Mouse (Mus musculus): ENCODE results near the gene Serpina3m.
"Not testable (repeated sequence)": the region's sequence is repeated elsewhere in the genome, so short reads cannot be mapped to it uniquely, and the experiment has no call there.

Gene Serpina3m

GRCm38 (mm10) chr12:104338705-104339104, 419 bp downstream of the Serpina3m start:
- Histone ChIP-seq H3K36me3 (ENCODE audit: insufficient read depth, low read length) (no peaks in the 10 kb centered on the region), H3K4me3 (replicated peaks; ENCODE audit: low read length) (no peak overlapping the region), H3K9me3 (ENCODE audit: low read length) (no peaks in the 10 kb centered on the region), H3K4me1 (replicated peaks; ENCODE audit: low read depth, low read length) (no peaks in the 10 kb centered on the region), H3K27me3 (ENCODE audit: insufficient read depth, low read length) (no peaks in the 10 kb centered on the region)
- no peak for TF ChIP-seq NANOG (IDR thresholded peaks at IDR 0.05; ENCODE audit: borderline replicate concordance, low read length)
- TF ChIP-seq CTCF (conservative IDR thresholded peaks at IDR 0.05; ENCODE audit: low read length) = no peak
- no peak for TF ChIP-seq POU5F1 (IDR thresholded peaks at IDR 0.05; ENCODE audit: borderline replicate concordance, low read length)

DNA sequence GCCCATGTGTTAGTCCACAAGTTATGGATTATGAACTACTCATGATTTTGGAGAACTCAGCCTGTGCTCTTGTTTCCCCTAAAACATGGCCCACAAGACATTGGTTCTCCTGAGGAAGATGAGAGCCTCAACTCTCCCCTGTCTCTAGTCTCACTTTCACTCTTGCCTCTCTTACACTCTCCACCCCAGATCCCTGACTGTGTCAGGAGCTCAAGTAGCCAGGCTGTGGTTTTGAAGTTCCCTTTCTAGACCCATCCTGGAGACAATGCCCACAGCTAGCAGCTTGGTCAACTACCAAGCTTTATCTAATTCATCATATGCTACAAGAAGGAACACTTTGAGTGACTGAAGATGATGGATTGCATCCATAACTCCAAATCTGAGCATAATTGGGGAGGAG, 4.2 kb downstream of the Serpina3m start:
- not testable (repeated sequence) for H3K9me3 ChIP-seq (ENCODE audit: low read length); H3K36me3 ChIP-seq (ENCODE audit: insufficient read depth, low read length); H3K4me1 ChIP-seq (replicated peaks; ENCODE audit: low read depth, low read length); H3K4me3 ChIP-seq (replicated peaks; ENCODE audit: low read length); H3K27me3 ChIP-seq (ENCODE audit: insufficient read depth, low read length)

DNA sequence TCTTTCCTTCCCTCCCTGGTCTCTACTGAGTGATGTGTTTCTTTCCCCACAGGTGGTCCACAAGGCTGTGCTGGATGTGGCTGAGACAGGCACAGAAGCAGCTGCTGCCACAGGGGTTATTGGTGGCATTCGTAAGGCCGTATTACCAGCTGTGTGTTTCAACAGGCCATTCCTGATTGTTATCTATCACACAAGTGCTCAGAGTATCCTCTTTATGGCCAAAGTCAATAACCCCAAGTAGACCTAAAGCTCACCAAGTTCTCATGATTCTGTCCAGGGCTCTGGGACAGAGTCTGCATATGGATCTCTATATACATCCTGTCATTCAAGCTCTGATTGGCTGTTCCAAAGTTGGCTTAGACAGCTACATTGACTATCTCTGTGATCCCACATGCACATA, 6.9 kb downstream of the Serpina3m start:
- Histone ChIP-seq H3K4me1 (replicated peaks; ENCODE audit: low read depth, low read length) (no peaks in the 10 kb centered on the region), H3K4me3 (replicated peaks; ENCODE audit: low read length) (no peak overlapping the region), H3K27me3 (ENCODE audit: insufficient read depth, low read length) (no peaks in the 10 kb centered on the region), H3K36me3 (ENCODE audit: insufficient read depth, low read length) (no peaks in the 10 kb centered on the region), H3K9me3 (ENCODE audit: low read length) (no peaks in the 10 kb centered on the region)
- TF ChIP-seq CTCF (conservative IDR thresholded peaks at IDR 0.05; ENCODE audit: low read length) = no peak
- TF ChIP-seq POU5F1 (IDR thresholded peaks at IDR 0.05; ENCODE audit: borderline replicate concordance, low read length) = no peak
- no peak for TF ChIP-seq NANOG (IDR thresholded peaks at IDR 0.05; ENCODE audit: borderline replicate concordance, low read length)

GRCm38 (mm10) chr12:104345707-104346106, 7.4 kb downstream of the Serpina3m start:
- Histone ChIP-seq H3K27me3 (ENCODE audit: insufficient read depth, low read length) (no peaks in the 10 kb centered on the region), H3K4me3 (replicated peaks; ENCODE audit: low read length) (no peak overlapping the region), H3K9me3 (ENCODE audit: low read length) (no peaks in the 10 kb centered on the region), H3K36me3 (ENCODE audit: insufficient read depth, low read length) (no peaks in the 10 kb centered on the region), H3K4me1 (replicated peaks; ENCODE audit: low read depth, low read length) (no peaks in the 10 kb centered on the region)
- TF ChIP-seq CTCF (conservative IDR thresholded peaks at IDR 0.05; ENCODE audit: low read length) (no peak), NANOG (IDR thresholded peaks at IDR 0.05; ENCODE audit: borderline replicate concordance, low read length) (no peak), POU5F1 (IDR thresholded peaks at IDR 0.05; ENCODE audit: borderline replicate concordance, low read length) (no peak)

GRCm38 (mm10) chr12:104347091-104347490, 8.8 kb downstream of the Serpina3m start:
- H3K27me3 ChIP-seq (ENCODE audit: insufficient read depth, low read length) = no peaks in the 10 kb centered on the region
- H3K4me1 ChIP-seq (replicated peaks; ENCODE audit: low read depth, low read length) = no peaks in the 10 kb centered on the region
- H3K36me3 ChIP-seq (ENCODE audit: insufficient read depth, low read length) = no peaks in the 10 kb centered on the region
- H3K4me3 ChIP-seq (replicated peaks; ENCODE audit: low read length) = no peak overlapping the region
- no peaks in the 10 kb centered on the region for H3K9me3 ChIP-seq (ENCODE audit: low read length)
- no peak for TF ChIP-seq NANOG (IDR thresholded peaks at IDR 0.05; ENCODE audit: borderline replicate concordance, low read length)
- no peak for TF ChIP-seq CTCF (conservative IDR thresholded peaks at IDR 0.05; ENCODE audit: low read length)
- TF ChIP-seq POU5F1 (IDR thresholded peaks at IDR 0.05; ENCODE audit: borderline replicate concordance, low read length) = no peak

DNA sequence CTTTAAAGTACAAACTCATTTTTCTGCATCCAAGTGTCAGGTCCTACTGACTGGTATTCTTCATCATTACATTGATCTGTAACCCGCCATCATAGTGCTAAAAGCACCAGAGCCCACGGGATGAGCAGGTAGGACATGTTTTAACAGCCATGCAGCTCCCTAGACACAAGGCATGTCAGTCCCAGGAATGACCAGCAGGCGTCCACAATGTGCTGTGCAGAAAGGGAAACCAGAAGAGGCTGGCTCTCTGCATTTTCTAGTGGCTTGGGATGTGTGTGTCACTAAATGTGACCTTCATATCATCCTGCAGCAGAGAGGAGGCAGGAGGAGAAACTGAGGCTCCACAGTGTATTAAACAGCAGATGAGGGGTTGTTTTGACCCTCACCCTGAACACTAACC, 13.5 kb downstream of the Serpina3m start:
- peak; percentile 33 for TF ChIP-seq CTCF (conservative IDR thresholded peaks at IDR 0.05; ENCODE audit: low read length)
- not testable (repeated sequence) for H3K36me3 ChIP-seq (ENCODE audit: insufficient read depth, low read length); H3K9me3 ChIP-seq (ENCODE audit: low read length); H3K27me3 ChIP-seq (ENCODE audit: insufficient read depth, low read length); H3K4me3 ChIP-seq (replicated peaks; ENCODE audit: low read length); H3K4me1 ChIP-seq (replicated peaks; ENCODE audit: low read depth, low read length)

DNA sequence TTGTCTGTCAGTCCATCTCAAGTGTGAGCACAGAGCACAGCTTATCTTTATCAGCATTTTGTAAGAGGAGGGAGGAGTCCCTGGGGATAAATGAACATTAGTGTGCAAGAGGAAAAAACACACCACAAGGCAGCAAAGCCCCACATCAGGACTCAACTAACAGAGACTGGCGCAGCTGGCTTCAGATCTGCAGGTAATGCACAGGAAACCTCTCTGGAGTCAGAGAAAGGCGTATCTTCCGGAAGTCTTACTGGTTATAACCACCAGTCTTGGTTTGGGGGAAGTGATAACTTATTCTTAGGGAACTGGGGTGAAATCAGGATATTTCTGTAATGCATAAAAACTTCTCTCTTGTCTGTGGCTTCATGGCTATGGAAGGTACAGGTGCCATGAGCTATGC, 17.7 kb downstream of the Serpina3m start:
- Histone ChIP-seq H3K4me1 (replicated peaks; ENCODE audit: low read depth, low read length) (no peaks in the 10 kb centered on the region), H3K27me3 (ENCODE audit: insufficient read depth, low read length) (no peaks in the 10 kb centered on the region), H3K36me3 (ENCODE audit: insufficient read depth, low read length) (no peaks in the 10 kb centered on the region), H3K4me3 (replicated peaks; ENCODE audit: low read length) (no peak overlapping the region), H3K9me3 (ENCODE audit: low read length) (no peaks in the 10 kb centered on the region)
- TF ChIP-seq CTCF (conservative IDR thresholded peaks at IDR 0.05; ENCODE audit: low read length) (no peak), NANOG (IDR thresholded peaks at IDR 0.05; ENCODE audit: borderline replicate concordance, low read length) (no peak), POU5F1 (IDR thresholded peaks at IDR 0.05; ENCODE audit: borderline replicate concordance, low read length) (no peak)

- no peak for TF ChIP-seq POU5F1 (IDR thresholded peaks at IDR 0.05; ENCODE audit: borderline replicate concordance, low read length)
- H3K36me3 ChIP-seq (ENCODE audit: insufficient read depth, low read length) = no peaks in the 10 kb centered on the region
- no peaks in the 10 kb centered on the region for H3K27me3 ChIP-seq (ENCODE audit: insufficient read depth, low read length)
- no peaks in the 10 kb centered on the region for H3K4me1 ChIP-seq (replicated peaks; ENCODE audit: low read depth, low read length)
- no peak overlapping the region for H3K4me3 ChIP-seq (replicated peaks; ENCODE audit: low read length)
- H3K9me3 ChIP-seq (ENCODE audit: low read length) = no peaks in the 10 kb centered on the region
Measured at GRCm38 (mm10) chr12:104369986-104370385, 31.7 kb downstream of the Serpina3m start.

DNA sequence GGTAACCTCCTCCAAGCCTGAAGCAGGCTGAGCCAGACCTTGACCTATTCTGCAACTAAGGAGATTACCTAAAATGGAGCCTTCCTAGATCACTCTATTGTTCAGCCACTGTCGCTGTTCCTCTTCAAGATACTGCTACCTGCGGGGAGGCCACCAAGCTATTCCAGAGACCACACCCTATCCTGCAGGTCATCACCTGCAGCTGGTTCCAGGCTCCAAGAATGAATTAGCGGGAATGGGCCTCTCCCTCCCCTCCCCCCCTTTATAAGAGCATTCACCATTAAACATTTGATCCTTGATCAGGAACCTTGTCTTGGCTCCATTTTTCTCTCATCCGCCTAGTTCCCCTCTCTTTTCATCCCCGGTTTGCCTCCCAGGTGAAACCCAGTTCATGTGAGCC, 38.9 kb downstream of the Serpina3m start:
- H3K27me3 ChIP-seq (ENCODE audit: insufficient read depth, low read length); H3K4me1 ChIP-seq (replicated peaks; ENCODE audit: low read depth, low read length); H3K4me3 ChIP-seq (replicated peaks; ENCODE audit: low read length); H3K36me3 ChIP-seq (ENCODE audit: insufficient read depth, low read length): not testable (repeated sequence)
- peaks cover 47% of the 10 kb centered on the region for H3K9me3 ChIP-seq (ENCODE audit: low read length)

DNA sequence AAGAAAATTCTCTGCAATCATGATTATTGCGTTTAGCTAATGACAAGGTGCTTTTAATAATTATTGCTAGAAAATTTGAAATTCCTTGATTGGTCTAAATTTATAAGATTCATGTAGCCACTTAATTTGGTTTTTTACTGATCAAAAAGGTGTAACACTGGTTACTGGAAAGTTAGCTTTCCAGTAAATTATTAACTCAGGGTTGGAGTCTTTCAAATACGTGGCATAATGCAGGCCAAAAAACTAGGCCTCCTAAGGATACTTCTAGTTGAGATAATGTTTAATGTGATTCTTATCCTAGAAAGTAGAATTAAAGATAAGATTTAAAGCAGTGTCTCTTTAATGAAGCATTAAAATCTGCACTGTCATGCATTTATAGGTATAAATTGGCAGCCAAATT, 40.1 kb downstream of the Serpina3m start:
- not testable (repeated sequence) for H3K4me1 ChIP-seq (replicated peaks; ENCODE audit: low read depth, low read length); H3K36me3 ChIP-seq (ENCODE audit: insufficient read depth, low read length); H3K4me3 ChIP-seq (replicated peaks; ENCODE audit: low read length); H3K27me3 ChIP-seq (ENCODE audit: insufficient read depth, low read length)
- H3K9me3 ChIP-seq (ENCODE audit: low read length) = peaks cover 54% of the 10 kb centered on the region

DNA sequence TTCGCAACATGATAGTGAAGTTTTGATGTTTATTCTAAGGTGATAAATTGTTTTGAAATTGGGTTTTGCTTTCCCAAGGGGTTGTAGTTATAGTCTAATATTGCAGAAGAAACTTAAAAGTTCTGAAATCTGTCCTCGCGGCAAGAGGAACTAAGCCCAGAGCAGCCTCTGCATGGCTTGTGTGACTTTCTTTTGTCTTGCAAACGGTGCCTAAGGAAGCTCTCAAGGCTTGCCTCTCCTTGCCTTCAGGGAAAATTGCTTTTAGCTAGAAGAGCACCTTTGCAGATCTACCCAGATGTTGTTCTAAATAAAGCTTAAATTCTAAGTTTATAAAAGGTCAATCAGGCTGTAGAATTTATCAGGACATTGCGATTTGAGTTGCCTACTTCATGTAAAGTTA, 40.5 kb downstream of the Serpina3m start:
- H3K36me3 ChIP-seq (ENCODE audit: insufficient read depth, low read length); H3K27me3 ChIP-seq (ENCODE audit: insufficient read depth, low read length); H3K4me3 ChIP-seq (replicated peaks; ENCODE audit: low read length); H3K4me1 ChIP-seq (replicated peaks; ENCODE audit: low read depth, low read length): not testable (repeated sequence)
- H3K9me3 ChIP-seq (ENCODE audit: low read length) = peaks cover 56% of the 10 kb centered on the region

Data from E14TG2a.4 (cell line).